Mouse (Mus musculus): ENCODE data around the gene Ccdc88c. TPM values are rescaled to one million over a fixed set of nuclear protein-coding genes. Genes with fewer than 3 reads are reported as not detected.
A peak's percentile ranks its signal among the peaks of the same experiment; 100 is the strongest.
"Not testable (repeated sequence)": the region's sequence is repeated elsewhere in the genome, so short reads cannot be mapped to it uniquely, and the experiment has no call there.

Ccdc88c gene
- polyA plus RNA-seq, 1 experiment from 2014 or later = 10.8 TPM

GRCm38 (mm10) chr12:101014549-101015164, 14.2 kb downstream of the Ccdc88c start:
- H3K9me3 ChIP-seq = no peaks in the 10 kb centered on the region; the same call in 1 of the 2 replicates
- H3K27me3 ChIP-seq (replicated peaks; ENCODE audit: low read depth, poor library complexity, severe bottlenecking) = peaks cover 12% of the 10 kb centered on the region
- 71% methylated on average over 10 of the region's 10 CpGs for WGBS
- no peak overlapping the region for H3K4me3 ChIP-seq
- peaks cover 91% of the 10 kb centered on the region for H3K4me1 ChIP-seq
- no peak for DNase-seq (ENCODE audit: low spot score)
- peaks cover 3% of the 10 kb centered on the region for H3K36me3 ChIP-seq (replicated peaks)
- H3K27ac ChIP-seq (replicated peaks) = peak overlapping the region; percentile 19; the same call in 1 of the 2 replicates

GRCm38 (mm10) chr12:101013668-101014067, 15.2 kb downstream of the Ccdc88c start:
- H3K27ac ChIP-seq (replicated peaks); H3K36me3 ChIP-seq (replicated peaks); H3K9me3 ChIP-seq; DNase-seq (ENCODE audit: low spot score); H3K4me3 ChIP-seq: not testable (repeated sequence)
- Histone ChIP-seq H3K4me1 (peaks cover 87% of the 10 kb centered on the region), H3K27me3 (replicated peaks; ENCODE audit: low read depth, poor library complexity, severe bottlenecking) (peaks cover 12% of the 10 kb centered on the region)
- WGBS = 90% methylated on average over 9 of the region's 9 CpGs

GRCm38 (mm10) chr12:101013078-101013665, 15.7 kb downstream of the Ccdc88c start:
- Histone ChIP-seq H3K9me3 (no peaks in the 10 kb centered on the region), H3K4me3 (no peak overlapping the region), H3K36me3 (replicated peaks) (no peaks in the 10 kb centered on the region), H3K27me3 (replicated peaks; ENCODE audit: low read depth, poor library complexity, severe bottlenecking) (peaks cover 12% of the 10 kb centered on the region), H3K27ac (replicated peaks) (peak overlapping the region; percentile 62), H3K4me1 (peaks cover 87% of the 10 kb centered on the region)
- DNase-seq (ENCODE audit: low spot score) = no peak
- 51% methylated on average over 8 of the region's 8 CpGs for WGBS

GRCm38 (mm10) chr12:101012197-101013077, 16.4 kb downstream of the Ccdc88c start:
- DNase-seq (ENCODE audit: low spot score) = no peak
- Histone ChIP-seq H3K4me1 (peaks cover 87% of the 10 kb centered on the region), H3K9me3 (no peaks in the 10 kb centered on the region), H3K27ac (replicated peaks) (peak overlapping the region; percentile 62), H3K4me3 (no peak overlapping the region), H3K27me3 (replicated peaks; ENCODE audit: low read depth, poor library complexity, severe bottlenecking) (peaks cover 12% of the 10 kb centered on the region), H3K36me3 (replicated peaks) (no peaks in the 10 kb centered on the region)
- 31% methylated on average over 17 of the region's 17 CpGs for WGBS

GRCm38 (mm10) chr12:101011017-101011416, 17.8 kb downstream of the Ccdc88c start:
- Histone ChIP-seq H3K4me3 (no peak overlapping the region), H3K4me1 (peaks cover 85% of the 10 kb centered on the region), H3K27me3 (replicated peaks; ENCODE audit: low read depth, poor library complexity, severe bottlenecking) (peaks cover 17% of the 10 kb centered on the region), H3K27ac (replicated peaks) (no peak overlapping the region), H3K36me3 (replicated peaks) (no peaks in the 10 kb centered on the region), H3K9me3 (no peaks in the 10 kb centered on the region)
- 90% methylated on average over 7 of the region's 7 CpGs for WGBS
- DNase-seq (ENCODE audit: low spot score) = no peak

GRCm38 (mm10) chr12:101010148-101010920, 18.5 kb downstream of the Ccdc88c start:
- WGBS = 57% methylated on average over 10 of the region's 10 CpGs

GRCm38 (mm10) chr12:101009225-101009624, 19.6 kb downstream of the Ccdc88c start:
- no peak for DNase-seq (ENCODE audit: low spot score)
- 82% methylated on average over 4 of the region's 4 CpGs for WGBS
- Histone ChIP-seq H3K4me1 (peaks cover 85% of the 10 kb centered on the region), H3K36me3 (replicated peaks) (no peaks in the 10 kb centered on the region), H3K4me3 (no peak overlapping the region), H3K27me3 (replicated peaks; ENCODE audit: low read depth, poor library complexity, severe bottlenecking) (peaks cover 18% of the 10 kb centered on the region), H3K27ac (replicated peaks) (no peak overlapping the region), H3K9me3 (no peaks in the 10 kb centered on the region)

More at GRCm38 (mm10) chr12:101010148-101010920, 18.5 kb downstream of the Ccdc88c start:
- Histone ChIP-seq H3K9me3 (no peaks in the 10 kb centered on the region), H3K27ac (replicated peaks) (no peak overlapping the region), H3K4me1 (peaks cover 85% of the 10 kb centered on the region), H3K4me3 (no peak overlapping the region), H3K27me3 (replicated peaks; ENCODE audit: low read depth, poor library complexity, severe bottlenecking) (peaks cover 18% of the 10 kb centered on the region), H3K36me3 (replicated peaks) (no peaks in the 10 kb centered on the region)
- no peak for DNase-seq (ENCODE audit: low spot score)

GRCm38 (mm10) chr12:101008648-101009047, 20.2 kb downstream of the Ccdc88c start:
- no peak overlapping the region for H3K27ac ChIP-seq (replicated peaks)
- H3K9me3 ChIP-seq = no peaks in the 10 kb centered on the region
- peaks cover 85% of the 10 kb centered on the region for H3K4me1 ChIP-seq
- 37% methylated on average over 4 of the region's 4 CpGs for WGBS
- H3K27me3 ChIP-seq (replicated peaks; ENCODE audit: low read depth, poor library complexity, severe bottlenecking) = peaks cover 17% of the 10 kb centered on the region
- DNase-seq (ENCODE audit: low spot score) = no peak
- no peaks in the 10 kb centered on the region for H3K36me3 ChIP-seq (replicated peaks)
- H3K4me3 ChIP-seq = no peak overlapping the region

GRCm38 (mm10) chr12:101007968-101008481, 20.8 kb downstream of the Ccdc88c start:
- Histone ChIP-seq H3K4me3 (no peak overlapping the region), H3K36me3 (replicated peaks) (no peaks in the 10 kb centered on the region), H3K9me3 (no peaks in the 10 kb centered on the region), H3K27me3 (replicated peaks; ENCODE audit: low read depth, poor library complexity, severe bottlenecking) (peaks cover 23% of the 10 kb centered on the region), H3K4me1 (peaks cover 85% of the 10 kb centered on the region), H3K27ac (replicated peaks) (0 out of 2 replicates have a peak overlapping the region, but pooled peaks have one; percentile 26)
- no peak for DNase-seq (ENCODE audit: low spot score)
- WGBS = 31% methylated on average over 10 of the region's 10 CpGs

- Histone ChIP-seq H3K27me3 (replicated peaks; ENCODE audit: low read depth, poor library complexity, severe bottlenecking) (peaks cover 27% of the 10 kb centered on the region), H3K36me3 (replicated peaks) (no peaks in the 10 kb centered on the region), H3K4me1 (peaks cover 85% of the 10 kb centered on the region), H3K9me3 (no peaks in the 10 kb centered on the region), H3K27ac (replicated peaks) (no peak overlapping the region), H3K4me3 (no peak overlapping the region)
- no peak for DNase-seq (ENCODE audit: low spot score)
- 80% methylated on average over 9 of the region's 9 CpGs for WGBS
These were observed 21.4 kb downstream of the Ccdc88c start for GRCm38 (mm10) chr12:101007427-101007826.

GRCm38 (mm10) chr12:101005665-101006420, 23.0 kb downstream of the Ccdc88c start:
- Histone ChIP-seq H3K27ac (replicated peaks) (no peak overlapping the region), H3K36me3 (replicated peaks) (no peaks in the 10 kb centered on the region), H3K27me3 (replicated peaks; ENCODE audit: low read depth, poor library complexity, severe bottlenecking) (peaks cover 33% of the 10 kb centered on the region), H3K4me3 (no peak overlapping the region), H3K9me3 (no peaks in the 10 kb centered on the region), H3K4me1 (peaks cover 92% of the 10 kb centered on the region)
- DNase-seq (ENCODE audit: low spot score) = no peak
- WGBS = 86% methylated on average over 12 of the region's 12 CpGs

Data from embryonic facial prominence, embryonic 10.5 days (tissue).